Mouse (Mus musculus) embryonic facial prominence, embryonic 14.5 days (tissue): ENCODE measurements around the gene Tmem51. TPM values are rescaled to one million over a fixed set of nuclear protein-coding genes. Genes with fewer than 3 reads are reported as not detected.
A peak's percentile ranks its signal among the peaks of the same experiment; 100 is the strongest.

Experiments used
- ATAC-seq: fragments of 200-750 bp; cut with Nextera tagmentation; 2 replicates; pipeline ENCODE4 v1.8.0; 2017; ENCODE audit warnings: low read depth, moderate number of reproducible peaks, moderate TSS enrichment
- DNase-seq: peaks from one replicate; pipeline ENCODE4 v3.0.0-alpha.2; 2015; ENCODE audit warnings: low spot score
- H3K27ac ChIP-seq: fragments of 300-500 bp; sonication (generic); replicated peaks from 2 replicates; pipeline ENCODE4 v1.5.1; 2014; ENCODE audit warnings: low read depth, mild to moderate bottlenecking, low read length, moderate library complexity
- H3K27me3 ChIP-seq: fragments of 300-500 bp; sonication (generic); replicated peaks from 2 replicates; pipeline ENCODE4 v1.6.1; 2014; ENCODE audit warnings: low read length; ENCODE audit not compliant: control insufficient read depth, insufficient read depth
- H3K36me3 ChIP-seq: fragments of 300-500 bp; sonication (generic); 2 replicates; pipeline ENCODE4 v1.6.1; 2014; ENCODE audit warnings: low read length, mixed read lengths; ENCODE audit not compliant: control insufficient read depth, insufficient read depth
- H3K4me1 ChIP-seq: fragments of 300-500 bp; sonication (generic); 2 replicates; pipeline ENCODE4 v1.6.1; 2014; ENCODE audit warnings: antibody characterized with exemption, low read length; ENCODE audit not compliant: control insufficient read depth, insufficient read depth
- H3K4me2 ChIP-seq: fragments of 300-500 bp; sonication (generic); 2 replicates; pipeline ENCODE4 v1.6.1; 2014; ENCODE audit warnings: low read depth, mild to moderate bottlenecking, low read length, moderate library complexity, mixed read lengths
- H3K4me3 ChIP-seq: fragments of 300-500 bp; sonication (generic); 2 replicates; pipeline ENCODE4 v1.5.1; 2014; ENCODE audit warnings: low read depth, mild to moderate bottlenecking, low read length
- H3K9ac ChIP-seq: fragments of 300-500 bp; sonication (generic); 2 replicates; pipeline ENCODE4 v1.6.1; 2014; ENCODE audit warnings: low read depth, mild to moderate bottlenecking, low read length, moderate library complexity, mixed read lengths
- H3K9me3 ChIP-seq: fragments of 300-500 bp; sonication (generic); 2 replicates; pipeline ENCODE4 v1.6.1; 2016; ENCODE audit warnings: low read length; ENCODE audit not compliant: control insufficient read depth
- WGBS: fragments of 180-500 bp; shearing (Covaris S2); extraction: QIAGEN DNeasy Blood & Tissue Kit; methylation state at CpG from one replicate; pipeline ENCODE4 v1.1.7; 2014; 5-methylcytosine and 5-hydroxymethylcytosine counted together
- polyA plus RNA-seq: library from polyadenylated mRNA; unstranded; fragments of >200 nt; fragmentation: Nextera tagmentation; extraction: Ambion mirVana; gene quantifications from 2 replicates; pipeline ENCODE4 v1.2.1, GENCODE M21; 2014

Gene Tmem51
- polyA plus RNA-seq, 1 experiment from 2014 or later = 14.6 TPM

GRCm38 (mm10) chr4:142039662-142040353 is 44.3 kb downstream of the Tmem51 start:
- WGBS = 90% methylated on average over 9 of the region's 9 CpGs
- DNase-seq (no peak), ATAC-seq (no peak)
- H3K4me3 ChIP-seq = no peak overlapping the region
- H3K9me3 ChIP-seq = no peaks in the 10 kb centered on the region
- no peak overlapping the region for H3K9ac ChIP-seq
- H3K4me1 ChIP-seq = peaks cover 12% of the 10 kb centered on the region; the same call in 1 of the 2 replicates
- no peak overlapping the region for H3K4me2 ChIP-seq
- no peaks in the 10 kb centered on the region for H3K27me3 ChIP-seq
- peaks cover 8% of the 10 kb centered on the region; the same call in 1 of the 2 replicates for H3K36me3 ChIP-seq
- no peak overlapping the region for H3K27ac ChIP-seq

GRCm38 (mm10) chr4:142037897-142038296 is 46.2 kb downstream of the Tmem51 start:
- Histone ChIP-seq H3K4me1 (peaks cover 12% of the 10 kb centered on the region; the same call in 1 of the 2 replicates), H3K36me3 (peaks cover 8% of the 10 kb centered on the region; the same call in 1 of the 2 replicates), H3K27me3 (no peaks in the 10 kb centered on the region), H3K9ac (no peak overlapping the region), H3K4me2 (no peak overlapping the region), H3K4me3 (no peak overlapping the region), H3K9me3 (no peaks in the 10 kb centered on the region), H3K27ac (no peak overlapping the region)
- ATAC-seq (no peak), DNase-seq (no peak)
- 46% methylated on average over 4 of the region's 4 CpGs for WGBS

- H3K9me3 ChIP-seq = no peaks in the 10 kb centered on the region
- H3K4me1 ChIP-seq = no peaks in the 10 kb centered on the region
- WGBS = 85% methylated on average over 13 of the region's 13 CpGs
- no peaks in the 10 kb centered on the region for H3K27me3 ChIP-seq
- H3K9ac ChIP-seq = no peak overlapping the region
- DNase-seq = no peak
- no peak overlapping the region for H3K27ac ChIP-seq
- ATAC-seq = no peak
- no peak overlapping the region for H3K4me3 ChIP-seq
- H3K36me3 ChIP-seq = 0 out of 2 replicates have a peak, but pooled peaks cover 3% of the 10 kb centered on the region
- no peak overlapping the region for H3K4me2 ChIP-seq
Observed at GRCm38 (mm10) chr4:142028533-142028932, 55.6 kb downstream of the Tmem51 start.

GRCm38 (mm10) chr4:142026965-142027364 is 57.1 kb downstream of the Tmem51 start:
- H3K4me2 ChIP-seq = no peak overlapping the region

GRCm38 (mm10) chr4:142024536-142024935 is 59.6 kb downstream of the Tmem51 start:
- H3K4me2 ChIP-seq = no peak overlapping the region
- H3K4me1 ChIP-seq = no peaks in the 10 kb centered on the region
- H3K4me3 ChIP-seq = no peak overlapping the region
- ATAC-seq = no peak
- no peaks in the 10 kb centered on the region for H3K36me3 ChIP-seq
- no peak overlapping the region for H3K9ac ChIP-seq
- WGBS = 85% methylated on average over 2 of the region's 2 CpGs
- no peaks in the 10 kb centered on the region for H3K27me3 ChIP-seq
- no peaks in the 10 kb centered on the region for H3K9me3 ChIP-seq
- no peak overlapping the region for H3K27ac ChIP-seq
- no peak for DNase-seq

More at GRCm38 (mm10) chr4:142026965-142027364, 57.1 kb downstream of the Tmem51 start:
- WGBS = 58% methylated on average over 2 of the region's 2 CpGs
- H3K27ac ChIP-seq = no peak overlapping the region
- ATAC-seq = no peak
- no peaks in the 10 kb centered on the region for H3K27me3 ChIP-seq
- H3K9ac ChIP-seq = no peak overlapping the region
- H3K9me3 ChIP-seq = no peaks in the 10 kb centered on the region
- H3K4me3 ChIP-seq = no peak overlapping the region
- H3K4me1 ChIP-seq = no peaks in the 10 kb centered on the region
- H3K36me3 ChIP-seq = 0 out of 2 replicates have a peak, but pooled peaks cover 3% of the 10 kb centered on the region
- DNase-seq = no peak

GRCm38 (mm10) chr4:142023166-142023565 is 60.9 kb downstream of the Tmem51 start:
- Histone ChIP-seq H3K4me3 (no peak overlapping the region), H3K9me3 (no peaks in the 10 kb centered on the region), H3K27ac (no peak overlapping the region), H3K4me2 (no peak overlapping the region), H3K36me3 (no peaks in the 10 kb centered on the region), H3K4me1 (no peaks in the 10 kb centered on the region), H3K27me3 (no peaks in the 10 kb centered on the region), H3K9ac (no peak overlapping the region)
- ATAC-seq (no peak), DNase-seq (no peak)
- WGBS = 76% methylated on average over 4 of the region's 4 CpGs

GRCm38 (mm10) chr4:142017686-142018085 is 66.4 kb downstream of the Tmem51 start:
- H3K4me1 ChIP-seq = peaks cover 7% of the 10 kb centered on the region; the same call in 1 of the 2 replicates
- H3K36me3 ChIP-seq = no peaks in the 10 kb centered on the region
- 57% methylated on average over 15 of the region's 15 CpGs for WGBS
- no peaks in the 10 kb centered on the region for H3K9me3 ChIP-seq
- no peak overlapping the region for H3K4me3 ChIP-seq
- H3K9ac ChIP-seq = no peak overlapping the region
- no peaks in the 10 kb centered on the region; the same call in 1 of the 2 replicates for H3K27me3 ChIP-seq
- DNase-seq (peak; percentile 37), ATAC-seq (no peak)
- no peak overlapping the region for H3K4me2 ChIP-seq
- H3K27ac ChIP-seq = no peak overlapping the region

- H3K9me3 ChIP-seq = no peaks in the 10 kb centered on the region
- peaks cover 7% of the 10 kb centered on the region; the same call in 1 of the 2 replicates for H3K4me1 ChIP-seq
- DNase-seq = peak; percentile 88
- WGBS = 2% methylated on average over 42 of the region's 46 CpGs
- peak within 1 kb of the TSS; percentile 81 for H3K4me2 ChIP-seq
- peak; percentile 89 for ATAC-seq
- no peaks in the 10 kb centered on the region for H3K36me3 ChIP-seq
- H3K27me3 ChIP-seq = no peaks in the 10 kb centered on the region; the same call in 1 of the 2 replicates
- H3K9ac ChIP-seq = peak within 1 kb of the TSS; percentile 52
- no peak within 1 kb of the TSS for H3K27ac ChIP-seq
- peak within 1 kb of the TSS; percentile 41 for H3K4me3 ChIP-seq
Observed at GRCm38 (mm10) chr4:142014659-142015608, 69.2 kb downstream of the Tmem51 start, which contains the start of gene Fhad1. Fhad1 (minus strand) TSS chr4:142015082.
